Mouse (Mus musculus): ENCODE data around the gene Tnk2. TPM values are rescaled to one million over a fixed set of nuclear protein-coding genes. Genes with fewer than 3 reads are reported as not detected.

Tnk2 gene
- polyA plus RNA-seq (2012; rRNA removed): 185 and 246 TPM in 2 replicates

DNA sequence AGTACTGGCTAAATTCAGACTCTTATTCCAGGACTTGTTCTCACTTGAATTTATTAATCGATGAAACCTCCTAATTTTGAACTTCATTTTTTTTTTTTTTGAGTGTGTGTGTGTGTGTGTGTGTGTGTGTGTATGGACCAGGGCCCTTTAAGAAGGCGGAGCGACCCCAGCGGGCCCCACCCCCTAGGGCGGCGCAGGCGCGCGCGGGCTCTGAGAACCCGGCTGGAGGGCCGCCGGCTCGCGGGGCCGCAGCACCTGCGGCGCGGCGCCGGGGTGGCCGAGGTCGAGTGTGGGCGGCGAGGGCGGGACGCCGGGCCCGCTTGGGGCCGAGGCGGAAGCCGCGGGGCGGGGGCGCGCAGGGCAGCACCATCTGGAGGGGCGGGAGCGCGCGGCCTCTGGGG lies at the start of gene Tnk2:
TSS of gene Tnk2 (plus strand) at position 214 of the 401 bp plus-strand sequence.

DNA sequence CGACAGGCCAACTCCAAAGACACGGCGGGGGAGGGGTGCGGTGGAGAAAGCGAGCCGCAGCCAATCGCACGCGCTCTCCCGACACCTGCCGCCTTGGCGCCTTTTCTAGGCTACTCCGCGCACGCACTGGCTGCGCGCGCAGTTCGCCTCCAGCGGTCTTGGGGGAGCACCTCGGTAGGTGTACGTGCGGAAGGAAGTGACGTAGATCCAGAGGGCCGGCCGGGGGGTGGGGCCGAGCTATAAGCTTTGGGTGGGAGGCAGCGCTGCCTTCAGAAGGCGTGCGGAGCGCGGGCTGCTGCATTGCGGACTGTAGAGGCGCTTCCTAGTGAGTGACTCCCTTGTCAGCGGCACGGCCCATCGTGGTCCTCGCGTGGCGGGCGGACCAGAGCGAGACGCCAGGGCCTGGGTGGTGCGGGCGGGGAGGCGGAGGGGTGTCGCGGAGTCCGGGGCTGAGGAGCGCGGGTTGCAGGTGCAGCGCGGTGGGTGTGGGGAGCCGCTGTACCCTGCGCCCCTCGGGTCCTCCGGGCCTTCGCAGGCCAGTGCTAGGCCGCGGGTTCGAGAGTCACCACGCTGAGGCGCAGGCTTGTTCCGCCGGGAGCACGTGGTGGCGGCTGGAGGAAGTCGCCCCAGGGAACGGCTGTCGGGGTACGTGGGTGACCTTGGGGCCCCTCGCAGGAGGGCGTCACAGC lies 34.8 kb upstream of the Tnk2 start, which contains the start of gene Tfrc:
TSS of gene Tfrc (plus strand) at position 209 of the 689 bp plus-strand sequence.

Other genes with a start within 250 kb of the Tnk2 start
- 0.12 and 0.37 TPM in 2 replicates for gene Tm4sf19, start 243.4 kb upstream of the Tnk2 start, polyA plus RNA-seq (2012; rRNA removed)
- gene Tctex1d2, start 224.2 kb upstream of the Tnk2 start, polyA plus RNA-seq (2012; rRNA removed): 1.0 and 1.5 TPM in 2 replicates
- 22.7 and 30.3 TPM in 2 replicates for gene Pcyt1a, start 213.0 kb upstream of the Tnk2 start, polyA plus RNA-seq (2012; rRNA removed)
- 14.4 and 76.4 TPM in 2 replicates for gene Slc51a, start 156.0 kb upstream of the Tnk2 start, polyA plus RNA-seq (2012; rRNA removed)
- gene Zdhhc19, start 147.6 kb upstream of the Tnk2 start, polyA plus RNA-seq (2012; rRNA removed): 0.24 TPM in 1 of 2 replicates, not detected in the other
- gene Tfrc, start 35.0 kb upstream of the Tnk2 start, polyA plus RNA-seq (2012; rRNA removed): 6.8 and 7.8 TPM in 2 replicates
- 97.1 and 140 TPM in 2 replicates for gene Muc4, start 92.0 kb downstream of the Tnk2 start, polyA plus RNA-seq (2012; rRNA removed)
- gene Muc20, start 153.6 kb downstream of the Tnk2 start, polyA plus RNA-seq (2012; rRNA removed): 0.39 and 0.40 TPM in 2 replicates
- gene Smbd1, start 166.6 kb downstream of the Tnk2 start, polyA plus RNA-seq (2012; rRNA removed): 3.9 and 4.8 TPM in 2 replicates
- gene Fyttd1, start 233.6 kb downstream of the Tnk2 start, polyA plus RNA-seq (2012; rRNA removed): 5.0 and 5.7 TPM in 2 replicates
- gene Rubcn, start 233.9 kb downstream of the Tnk2 start, polyA plus RNA-seq (2012; rRNA removed): 26.4 and 28.5 TPM in 2 replicates

Data from colon, adult 2 months (tissue).